Mouse (Mus musculus) fat pad, adult 2 months (tissue): ENCODE results near the gene Spry2.

Experiments used
- DNase-seq: peaks from one replicate; pipeline ENCODE4 v3.0.0-alpha.2; 2011; ENCODE audit warnings: low read depth, low spot score; ENCODE audit errors: extremely low read depth

Gene Spry2

GRCm38 (mm10) chr14:105893623-105893995 lies 3.0 kb downstream of the Spry2 start:
- DNase-seq, result no peak

GRCm38 (mm10) chr14:105892941-105893622 lies 3.5 kb downstream of the Spry2 start:
- no peak for DNase-seq

- no peak for DNase-seq
These were observed 5.9 kb downstream of the Spry2 start for GRCm38 (mm10) chr14:105890516-105891231.

GRCm38 (mm10) chr14:105886643-105887374 lies 9.8 kb downstream of the Spry2 start:
- DNase-seq, result no peak

GRCm38 (mm10) chr14:105885249-105885648 lies 11.4 kb downstream of the Spry2 start:
- no peak for DNase-seq

GRCm38 (mm10) chr14:105883215-105883614 lies 13.4 kb downstream of the Spry2 start:
- no peak for DNase-seq

- no peak for DNase-seq
These were observed 18.3 kb downstream of the Spry2 start for GRCm38 (mm10) chr14:105878359-105878758.

GRCm38 (mm10) chr14:105876375-105876774 lies 20.2 kb downstream of the Spry2 start:
- no peak for DNase-seq

- DNase-seq, result no peak
These were observed 26.2 kb downstream of the Spry2 start for GRCm38 (mm10) chr14:105870370-105870936.

GRCm38 (mm10) chr14:105865381-105865938 lies 31.2 kb downstream of the Spry2 start:
- no peak for DNase-seq

GRCm38 (mm10) chr14:105862199-105862598 lies 34.4 kb downstream of the Spry2 start:
- no peak for DNase-seq

GRCm38 (mm10) chr14:105860920-105861319 lies 35.7 kb downstream of the Spry2 start:
- DNase-seq, result no peak

- no peak for DNase-seq
These were observed 36.3 kb downstream of the Spry2 start for GRCm38 (mm10) chr14:105860276-105860675.

- no peak for DNase-seq
These were observed 36.7 kb downstream of the Spry2 start for GRCm38 (mm10) chr14:105859876-105860275.

- no peak for DNase-seq
These were observed 37.3 kb downstream of the Spry2 start for GRCm38 (mm10) chr14:105859368-105859767.

GRCm38 (mm10) chr14:105858935-105859334 lies 37.7 kb downstream of the Spry2 start:
- no peak for DNase-seq

- DNase-seq, result no peak
These were observed 45.1 kb downstream of the Spry2 start for GRCm38 (mm10) chr14:105851359-105852067.
